Mouse (Mus musculus): ENCODE results near the gene Rabac1.

DNA sequence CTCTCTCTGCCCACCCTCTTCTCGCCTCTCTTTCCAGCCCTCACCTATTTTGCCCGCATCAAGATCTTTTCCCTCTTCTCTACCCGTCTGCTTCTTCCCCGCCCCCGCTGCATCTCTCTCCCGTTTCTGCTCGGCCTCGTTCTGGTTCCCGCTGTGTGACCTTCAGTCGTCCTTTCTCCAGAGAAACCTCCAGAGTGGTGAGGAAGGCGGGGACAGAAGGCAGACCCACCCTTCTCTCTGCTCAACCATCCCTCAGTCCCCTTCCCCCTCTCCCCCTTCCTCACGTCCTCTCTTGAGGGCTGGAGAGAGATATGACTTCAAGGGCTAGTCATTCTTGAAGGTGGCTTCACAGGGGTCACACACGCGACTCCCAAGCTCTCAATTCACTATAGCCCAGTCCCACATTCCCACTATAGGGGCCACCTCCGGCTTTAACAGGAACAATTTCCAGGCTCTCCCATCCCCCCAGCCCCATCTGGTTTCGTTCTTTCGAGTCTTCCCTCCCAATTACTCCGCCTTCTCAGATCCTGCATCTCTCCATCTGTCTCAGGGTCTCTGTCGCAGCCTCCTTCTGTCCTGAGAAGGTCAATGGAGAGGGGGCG is 36.6 kb upstream of the Rabac1 start:
- TF ChIP-seq CTCF (IDR thresholded peaks at IDR 0.05; ENCODE audit: low read depth, low read length): no peak
- TF ChIP-seq POLR2A (IDR thresholded peaks at IDR 0.05; ENCODE audit: borderline replicate concordance, low read depth, low read length): no peak

Measured in bone marrow macrophage, adult 2 months (primary cell).